Mouse (Mus musculus) heart, embryonic 12.5 days (tissue): Measurements from ENCODE around the gene Olfr1107. TPM values are rescaled to one million over a fixed set of nuclear protein-coding genes. Genes with fewer than 3 reads are reported as not detected.

Source experiments
- ATAC-seq: fragments of 200-750 bp; cut with Nextera tagmentation; 2 replicates; pipeline ENCODE4 v1.8.0; 2017; ENCODE audit warnings: moderate TSS enrichment, moderate library complexity; ENCODE audit not compliant: insufficient number of reproducible peaks, low FRiP score
- H3K27ac ChIP-seq: fragments of 300-500 bp; sonication (generic); 2 replicates; pipeline ENCODE4 v1.5.1; 2016; ENCODE audit warnings: mild to moderate bottlenecking, moderate library complexity; ENCODE audit not compliant: poor library complexity, severe bottlenecking
- H3K27me3 ChIP-seq: fragments of 300-500 bp; sonication (generic); replicated peaks from 2 replicates; pipeline ENCODE4 v1.6.1; 2016; ENCODE audit warnings: mild to moderate bottlenecking, moderate library complexity
- H3K36me3 ChIP-seq: fragments of 300-500 bp; sonication (generic); 2 replicates; pipeline ENCODE4 v1.6.1; 2016; ENCODE audit warnings: mild to moderate bottlenecking, moderate library complexity
- H3K4me1 ChIP-seq: fragments of 300-500 bp; sonication (generic); replicated peaks from 2 replicates; pipeline ENCODE4 v1.6.1; 2016; ENCODE audit warnings: mild to moderate bottlenecking
- H3K4me2 ChIP-seq: fragments of 300-500 bp; sonication (generic); 2 replicates; pipeline ENCODE4 v1.6.1; 2016; ENCODE audit warnings: mild to moderate bottlenecking, moderate library complexity
- H3K4me3 ChIP-seq: fragments of 300-500 bp; sonication (generic); 2 replicates; pipeline ENCODE4 v1.5.1; 2016; ENCODE audit warnings: mild to moderate bottlenecking
- H3K9ac ChIP-seq: fragments of 300-500 bp; sonication (generic); 2 replicates; pipeline ENCODE4 v1.6.1; 2016; ENCODE audit warnings: mild to moderate bottlenecking, moderate library complexity
- H3K9me3 ChIP-seq: fragments of 300-500 bp; sonication (generic); replicated peaks from 2 replicates; pipeline ENCODE4 v1.6.1; 2016; ENCODE audit warnings: mild to moderate bottlenecking, moderate library complexity
- WGBS: fragments of 180-500 bp; shearing (Covaris S2); methylation state at CpG from one replicate; pipeline ENCODE4 v1.1.7; 2016; 5-methylcytosine and 5-hydroxymethylcytosine counted together
- polyA plus RNA-seq: library from polyadenylated mRNA; unstranded; fragments of >200 nt; fragmentation: Nextera tagmentation; extraction: Ambion mirVana; gene quantifications from 2 replicates; pipeline ENCODE4 v1.2.1, GENCODE M21; 2016

Gene Olfr1107
- polyA plus RNA-seq, result not detected in 2 replicates

DNA sequence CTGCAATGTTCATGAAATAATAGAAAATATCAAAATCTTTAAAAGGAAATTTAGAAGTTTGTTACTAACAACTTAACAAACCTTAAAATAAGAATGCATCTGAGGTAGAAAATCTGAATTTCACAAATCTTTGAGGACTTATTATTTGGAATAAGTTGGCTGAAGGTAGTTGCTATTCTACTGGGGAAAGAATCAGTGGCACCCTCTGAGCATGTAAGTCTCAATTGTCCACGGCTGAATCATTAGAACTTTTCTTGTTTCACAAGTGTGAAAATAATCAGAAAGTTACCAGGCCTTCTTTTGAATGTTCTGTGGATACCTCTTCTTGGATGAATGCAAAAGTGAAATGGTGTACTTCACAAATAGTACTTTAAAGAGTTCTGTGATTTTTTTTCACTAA lies at the start of gene Olfr1107:
TSS of gene Olfr1107 (minus strand) at position 101 of the 400 bp plus-strand sequence.
- H3K9me3 ChIP-seq, result no peaks in the 10 kb centered on the region
- H3K27ac ChIP-seq, result no peak within 1 kb of the TSS
- ATAC-seq, result no peak
- no peaks in the 10 kb centered on the region for H3K27me3 ChIP-seq
- no peak within 1 kb of the TSS for H3K4me3 ChIP-seq
- no peak within 1 kb of the TSS for H3K9ac ChIP-seq
- no peaks in the 10 kb centered on the region for H3K36me3 ChIP-seq
- WGBS, result 67% methylated on average over 1 of the region's 1 CpGs
- no peaks in the 10 kb centered on the region for H3K4me1 ChIP-seq
- H3K4me2 ChIP-seq, result no peak within 1 kb of the TSS

- H3K9me3 ChIP-seq, result 0 out of 2 replicates have a peak, but pooled peaks cover 3% of the 10 kb centered on the region
- H3K4me2 ChIP-seq, result no peak within 1 kb of the TSS
- no peak within 1 kb of the TSS for H3K27ac ChIP-seq
- no peak within 1 kb of the TSS for H3K9ac ChIP-seq
- no peaks in the 10 kb centered on the region for H3K36me3 ChIP-seq
- H3K27me3 ChIP-seq, result no peaks in the 10 kb centered on the region
- ATAC-seq, result no peak
- no peak within 1 kb of the TSS for H3K4me3 ChIP-seq
- H3K4me1 ChIP-seq, result no peaks in the 10 kb centered on the region
These were observed 38.9 kb upstream of the Olfr1107 start, which contains the start of gene Olfr259 for GRCm38 (mm10) chr2:87114467-87114866. TSS of gene Olfr259 (minus strand) at chr2:87114567.

GRCm38 (mm10) chr2:87095908-87096307 lies 20.3 kb upstream of the Olfr1107 start, which contains the start of gene Olfr1109:
TSS of gene Olfr1109 (minus strand) at chr2:87096008.
- Histone ChIP-seq H3K36me3 (no peaks in the 10 kb centered on the region), H3K9me3 (no peaks in the 10 kb centered on the region), H3K9ac (no peak within 1 kb of the TSS), H3K4me2 (no peak within 1 kb of the TSS), H3K4me3 (no peak within 1 kb of the TSS), H3K27me3 (no peaks in the 10 kb centered on the region), H3K4me1 (no peaks in the 10 kb centered on the region), H3K27ac (no peak within 1 kb of the TSS)
- ATAC-seq, result no peak
- WGBS, result 74% methylated on average over 1 of the region's 1 CpGs

DNA sequence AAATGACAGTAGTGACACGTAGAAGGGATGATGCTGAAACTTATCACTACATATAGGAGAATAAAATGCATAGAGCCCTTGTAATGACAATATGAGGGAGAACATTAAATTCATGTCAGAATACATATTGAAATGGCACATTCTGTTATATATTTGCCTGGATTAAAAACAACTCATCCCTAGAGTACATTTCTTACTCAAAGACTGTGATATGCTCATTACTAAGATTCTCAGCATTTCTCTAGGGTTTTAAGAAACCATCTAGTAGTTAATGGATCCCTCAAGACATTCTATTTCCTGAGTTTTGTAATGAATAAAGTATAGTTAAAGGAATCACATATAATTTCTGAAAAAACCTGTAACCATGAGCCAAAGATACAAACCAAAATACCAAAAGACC lies 23.4 kb downstream of the Olfr1107 start, which contains the start of gene Olfr1106:
TSS of gene Olfr1106 (minus strand) at position 101 of the 400 bp plus-strand sequence.
- no peaks in the 10 kb centered on the region for H3K36me3 ChIP-seq
- no peaks in the 10 kb centered on the region for H3K9me3 ChIP-seq
- no peak within 1 kb of the TSS for H3K4me2 ChIP-seq
- H3K27me3 ChIP-seq, result no peaks in the 10 kb centered on the region
- H3K9ac ChIP-seq, result no peak within 1 kb of the TSS
- H3K4me3 ChIP-seq, result no peak within 1 kb of the TSS
- WGBS, result 60% methylated on average over 1 of the region's 1 CpGs
- ATAC-seq, result no peak
- no peaks in the 10 kb centered on the region for H3K4me1 ChIP-seq
- no peak within 1 kb of the TSS for H3K27ac ChIP-seq

- H3K9ac ChIP-seq, result no peak within 1 kb of the TSS
- no peak within 1 kb of the TSS for H3K4me3 ChIP-seq
- H3K36me3 ChIP-seq, result no peaks in the 10 kb centered on the region
- H3K27me3 ChIP-seq, result no peaks in the 10 kb centered on the region
- ATAC-seq, result no peak
- H3K27ac ChIP-seq, result no peak within 1 kb of the TSS
- H3K4me1 ChIP-seq, result no peaks in the 10 kb centered on the region
- no peaks in the 10 kb centered on the region for H3K9me3 ChIP-seq
- no peak within 1 kb of the TSS for H3K4me2 ChIP-seq
These were observed 39.2 kb downstream of the Olfr1107 start, which contains the start of gene Olfr1105 for GRCm38 (mm10) chr2:87036431-87036830. TSS of gene Olfr1105 (minus strand) at chr2:87036531.

DNA sequence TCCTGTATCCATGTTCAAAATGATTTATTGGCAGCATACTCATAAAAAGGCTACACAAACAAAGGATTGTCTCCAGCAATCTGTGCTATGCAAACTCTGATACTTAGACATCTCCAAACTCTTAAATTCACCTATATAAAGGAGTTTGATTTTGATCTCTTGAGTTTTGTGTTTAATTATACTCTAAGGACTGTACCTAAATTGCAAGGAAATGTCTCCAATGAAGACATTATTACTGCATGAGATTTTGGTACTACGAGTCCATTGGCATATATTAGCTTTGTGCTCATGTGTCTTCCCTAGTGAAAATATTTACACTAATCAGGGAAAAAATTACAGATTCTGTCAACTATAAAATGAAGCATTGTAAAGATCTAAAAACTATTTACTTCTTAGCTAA lies 48.6 kb downstream of the Olfr1107 start, which contains the start of gene Olfr1104:
TSS of gene Olfr1104 (minus strand) at position 101 of the 400 bp plus-strand sequence.
- no peaks in the 10 kb centered on the region for H3K36me3 ChIP-seq
- no peaks in the 10 kb centered on the region for H3K9me3 ChIP-seq
- 82% methylated on average over 1 of the region's 1 CpGs for WGBS
- ATAC-seq, result no peak
- no peak within 1 kb of the TSS for H3K27ac ChIP-seq
- H3K27me3 ChIP-seq, result no peaks in the 10 kb centered on the region
- no peak within 1 kb of the TSS for H3K4me2 ChIP-seq
- H3K4me3 ChIP-seq, result no peak within 1 kb of the TSS
- H3K4me1 ChIP-seq, result no peaks in the 10 kb centered on the region
- H3K9ac ChIP-seq, result no peak within 1 kb of the TSS

Other genes with a start within 250 kb of the Olfr1107 start
- not detected in 2 replicates for gene Olfr1095, start 224.1 kb downstream of the Olfr1107 start, polyA plus RNA-seq
- gene Gm13723, start 201.0 kb downstream of the Olfr1107 start, polyA plus RNA-seq, result not detected in 2 replicates
- not detected in 2 replicates for gene Olfr1097, start 183.6 kb downstream of the Olfr1107 start, polyA plus RNA-seq
- gene Olfr1098, start 151.3 kb downstream of the Olfr1107 start, polyA plus RNA-seq, result not detected in 2 replicates
- not detected in 2 replicates for gene Olfr1099, start 115.1 kb downstream of the Olfr1107 start, polyA plus RNA-seq
- gene Olfr1100, start 95.9 kb downstream of the Olfr1107 start, polyA plus RNA-seq, result not detected in 2 replicates
- not detected in 2 replicates for gene Olfr1101, start 84.6 kb downstream of the Olfr1107 start, polyA plus RNA-seq
- not detected in 2 replicates for gene Olfr1102, start 77.4 kb downstream of the Olfr1107 start, polyA plus RNA-seq
- not detected in 2 replicates for gene Olfr1104, start 48.7 kb downstream of the Olfr1107 start, polyA plus RNA-seq
- not detected in 2 replicates for gene Olfr1105, start 39.3 kb downstream of the Olfr1107 start, polyA plus RNA-seq
- not detected in 2 replicates for gene Olfr1106, start 23.5 kb downstream of the Olfr1107 start, polyA plus RNA-seq
- not detected in 2 replicates for gene Olfr1109, start 20.2 kb upstream of the Olfr1107 start, polyA plus RNA-seq
- gene Olfr259, start 38.8 kb upstream of the Olfr1107 start, polyA plus RNA-seq, result not detected in 2 replicates
- gene Olfr1110, start 64.5 kb upstream of the Olfr1107 start, polyA plus RNA-seq, result not detected in 2 replicates
- not detected in 2 replicates for gene Olfr1111, start 76.8 kb upstream of the Olfr1107 start, polyA plus RNA-seq
- gene Olfr1112, start 112.0 kb upstream of the Olfr1107 start, polyA plus RNA-seq, result not detected in 2 replicates
- gene Olfr1113, start 133.2 kb upstream of the Olfr1107 start, polyA plus RNA-seq, result not detected in 2 replicates
- not detected in 2 replicates for gene Olfr1115, start 172.2 kb upstream of the Olfr1107 start, polyA plus RNA-seq
- gene Olfr1116, start 191.7 kb upstream of the Olfr1107 start, polyA plus RNA-seq, result not detected in 2 replicates
- gene Olfr1118, start 231.8 kb upstream of the Olfr1107 start, polyA plus RNA-seq, result not detected in 2 replicates